ENCODE assay signal across 13 mouse cellular contexts in genomic region chr7:16524308-16524707, GRCm38 (mm10). TPM values are rescaled to one million over a fixed set of nuclear protein-coding genes. Genes with fewer than 3 reads are reported as not detected.
A peak's percentile ranks its signal among the peaks of the same experiment; 100 is the strongest.
DNase-seq lines count a peak whose midpoint lies in the region; ATAC-seq and TF ChIP-seq lines count a peak whose summit lies in the region.
"Had no signal": no experiment of that assay in that cellular context is flagged by ENCODE, and none has a peak within 500 bp of the region (broad histone marks: within the 10 kb centered on the region; RNA-seq: fewer than 3 reads in every experiment).

No protein-coding gene starts in this region.

- H3K9ac ChIP-seq in lung, postnatal 0 days (replicated peaks; ENCODE audit: low read depth) = no peak overlapping the region
- H3K9ac ChIP-seq: limb, embryonic 13.5 days had no signal

- H3K27ac ChIP-seq in lung, postnatal 0 days (ENCODE audit: low read length) = no peak overlapping the region
- H3K27ac ChIP-seq: hindbrain, embryonic 10.5 days; limb, embryonic 13.5 days had no signal

- no peak for TF ChIP-seq POLR2A in lung, adult 2 months (IDR thresholded peaks at IDR 0.05; ENCODE audit: borderline replicate concordance, extremely low read depth, low read depth, low read length)

- intact Hi-C loops in gastrocnemius, postnatal 36 days (cut with DNase I) = no loop called here

- TF ChIP-seq EP300 in lung, postnatal 0 days (IDR thresholded peaks at IDR 0.05) = no peak

- no peak overlapping the region for H3K4me2 ChIP-seq in lung, postnatal 0 days (replicated peaks; ENCODE audit: low read depth, low read length)
- H3K4me2 ChIP-seq: limb, embryonic 13.5 days had no signal

- peak; percentile 19 for DNase-seq in adrenal gland, postnatal 10 days
- DNase-seq in adrenal gland, adult 18-20 months (ENCODE audit: low spot score in 2 of 2) = no peak
- peak; percentile 36 for DNase-seq in lung, postnatal 0 days (ENCODE audit: low spot score)
- DNase-seq in lung, adult 2 months = no peak
- DNase-seq in gastrocnemius, postnatal 36 days = peak; percentile 54 to 56
- peak; percentile 82 for DNase-seq in skeletal muscle tissue, adult 2 months (ENCODE audit: low read depth, low spot score)
- DNase-seq in frontal cortex, adult 2 months (ENCODE audit: extremely low spot score in 1 of 2, low spot score in 1 of 2) = no peak
- no peak for DNase-seq in natural killer cell, adult 2 months (ENCODE audit: low spot score in 2 of 2)

- H3K4me1 ChIP-seq in lung, postnatal 0 days (ENCODE audit: insufficient read depth, low read depth, low read length) = no peaks in the 10 kb centered on the region
- H3K4me1 ChIP-seq in lung, adult 2 months (ENCODE audit: control insufficient read depth, insufficient read depth, low read length) = no peaks in the 10 kb centered on the region
- H3K4me1 ChIP-seq: hindbrain, embryonic 10.5 days; limb, embryonic 13.5 days had no signal

- no peaks in the 10 kb centered on the region for H3K27me3 ChIP-seq in lung, postnatal 0 days (replicated peaks; ENCODE audit: insufficient read depth, low read length)
- H3K27me3 ChIP-seq: limb, embryonic 13.5 days had no signal

- no peaks in the 10 kb centered on the region for H3K9me3 ChIP-seq in lung, postnatal 0 days (ENCODE audit: low read length)
- H3K9me3 ChIP-seq: hindbrain, embryonic 10.5 days; limb, embryonic 13.5 days had no signal

- no peak overlapping the region for H3K4me3 ChIP-seq in lung, postnatal 0 days (ENCODE audit: low read depth, low read length)
- no peak overlapping the region for H3K4me3 ChIP-seq in lung, adult 2 months (replicated peaks; ENCODE audit: extremely low read depth, low read depth, low read length)
- H3K4me3 ChIP-seq: erythroblast, embryonic 14.5 days; hindbrain, embryonic 10.5 days; limb, embryonic 13.5 days had no signal

- 57% methylated on average over 2 of the region's 2 CpGs for WGBS in lung, postnatal 0 days
- WGBS in lung, adult 2 months = 54% methylated on average over 2 of the region's 2 CpGs

- no peak for TF ChIP-seq CTCF in lung, postnatal 0 days (IDR thresholded peaks at IDR 0.05)
- no peak for TF ChIP-seq CTCF in lung, adult 2 months (IDR thresholded peaks at IDR 0.05; ENCODE audit: insufficient read depth, low read length)

- no peak for ATAC-seq in lung, postnatal 0 days

- no peaks in the 10 kb centered on the region for H3K36me3 ChIP-seq in lung, postnatal 0 days (ENCODE audit: insufficient read depth, low read length)

RNA-seq across cellular contexts. Expression of gene Npas1, which starts 46.8 kb away (rescaled TPM):
- not detected for total RNA-seq in adrenal gland, postnatal 10 days (2021)
- total RNA-seq in adrenal gland, adult 18-20 months (2021) = not detected
- polyA plus RNA-seq in lung, postnatal 0 days (2015; fragmentation: Nextera tagmentation; extraction: Ambion mirVana) = 0.17 and 0.18 TPM in 2 replicates
- polyA plus RNA-seq in lung, adult 2 months (2012; rRNA removed) = not detected in 2 replicates
- total RNA-seq in gastrocnemius, postnatal 36 days (2021) = not detected
- polyA plus RNA-seq in frontal cortex, adult 2 months (2012; rRNA removed) = 7.8 and 10.1 TPM in 2 replicates
- total RNA-seq: megakaryocyte progenitor cell, adult 5-6 weeks; neutrophil, adult 5-6 weeks had no signal
- polyA plus RNA-seq: erythroblast, embryonic 14.5 days had no signal

Comparison
In these comparisons a context has a peak if more than half of its experiments do, and no peak if none do; other contexts are left out.
1. DNase-seq: peak in adrenal gland, postnatal 10 days (single experiment), lung, postnatal 0 days (single experiment), gastrocnemius, postnatal 36 days (2 of 2) and skeletal muscle tissue, adult 2 months (single experiment); none in adrenal gland, adult 18-20 months (0 of 2), lung, adult 2 months (single experiment), frontal cortex, adult 2 months (0 of 2) and natural killer cell, adult 2 months (0 of 2).